Mouse (Mus musculus) heart, adult 2 months (tissue): Measurements from ENCODE around the gene Lrrc63.

Source experiments
- CTCF ChIP-seq: fragments of 200-600 bp; IDR thresholded peaks from 2 replicates; pipeline ENCODE4 v1.8.1; 2022; ENCODE audit warnings: antibody characterized with exemption, mild to moderate bottlenecking, moderate library complexity
- EP300 ChIP-seq: fragments of 200-500 bp; IDR thresholded peaks from 2 replicates; pipeline ENCODE4 v1.6.1; 2011; ENCODE audit warnings: low read depth, low read length, control low read depth; ENCODE audit not compliant: insufficient read depth
- POLR2A ChIP-seq: fragments of 200-500 bp; IDR thresholded peaks from 2 replicates; pipeline ENCODE4 v1.6.1; 2011; ENCODE audit warnings: mild to moderate bottlenecking, low read depth, low read length, control low read depth; ENCODE audit not compliant: insufficient read depth

- TF ChIP-seq CTCF (no peak), POLR2A (no peak), EP300 (no peak)
Measured at GRCm38 (mm10) chr14:75102956-75103355, 27.7 kb downstream of the Lrrc63 start.
